Mouse (Mus musculus) midbrain, embryonic 13.5 days (tissue): ENCODE data around the gene Hacl1. TPM values are rescaled to one million over a fixed set of nuclear protein-coding genes. Genes with fewer than 3 reads are reported as not detected.
"Not testable (repeated sequence)": the region's sequence is repeated elsewhere in the genome, so short reads cannot be mapped to it uniquely, and the experiment has no call there.

Source experiments
- ATAC-seq: fragments of 200-750 bp; cut with Nextera tagmentation; 2 replicates; pipeline ENCODE4 v1.8.0; 2017; ENCODE audit warnings: mild to moderate bottlenecking, moderate TSS enrichment, moderate library complexity
- H3K27ac ChIP-seq: fragments of 300-500 bp; sonication (generic); 2 replicates; pipeline ENCODE4 v1.5.1; 2015; ENCODE audit warnings: inconsistent platforms, mild to moderate bottlenecking, moderate library complexity
- H3K27me3 ChIP-seq: fragments of 300-500 bp; sonication (generic); 2 replicates; pipeline ENCODE4 v1.6.1; 2015; ENCODE audit warnings: mild to moderate bottlenecking, inconsistent platforms
- H3K36me3 ChIP-seq: fragments of 300-500 bp; sonication (generic); 2 replicates; pipeline ENCODE4 v1.6.1; 2015; ENCODE audit warnings: mild to moderate bottlenecking, inconsistent platforms
- H3K4me1 ChIP-seq: fragments of 300-500 bp; sonication (generic); replicated peaks from 2 replicates; pipeline ENCODE4 v1.6.1; 2015; ENCODE audit warnings: inconsistent platforms
- H3K4me2 ChIP-seq: fragments of 300-500 bp; sonication (generic); replicated peaks from 2 replicates; pipeline ENCODE4 v1.6.1; 2015; ENCODE audit warnings: moderate library complexity, mild to moderate bottlenecking, inconsistent platforms
- H3K4me3 ChIP-seq: fragments of 300-500 bp; sonication (generic); replicated peaks from 2 replicates; pipeline ENCODE4 v1.5.1; 2015; ENCODE audit warnings: mild to moderate bottlenecking, inconsistent platforms
- H3K9ac ChIP-seq: fragments of 300-500 bp; sonication (generic); replicated peaks from 2 replicates; pipeline ENCODE4 v1.6.1; 2015; ENCODE audit warnings: mild to moderate bottlenecking, inconsistent platforms
- H3K9me3 ChIP-seq: fragments of 300-500 bp; sonication (generic); 2 replicates; pipeline ENCODE4 v1.6.1; 2016; ENCODE audit warnings: mild to moderate bottlenecking, inconsistent platforms
- WGBS: fragments of 180-500 bp; shearing (Covaris S2); methylation state at CpG from one replicate; pipeline ENCODE4 v1.1.7; 2015; 5-methylcytosine and 5-hydroxymethylcytosine counted together
- polyA plus RNA-seq: library from polyadenylated mRNA; unstranded; fragments of >200 nt; fragmentation: Nextera tagmentation; extraction: Ambion mirVana; gene quantifications from 2 replicates; pipeline ENCODE4 v1.2.1, GENCODE M21; 2015

Gene Hacl1
- polyA plus RNA-seq, 1 experiment from 2014 or later: 7.5 TPM

GRCm38 (mm10) chr14:31605514-31605913 lies 35.6 kb downstream of the Hacl1 start:
- H3K9ac ChIP-seq: no peak overlapping the region
- H3K27me3 ChIP-seq: no peaks in the 10 kb centered on the region
- H3K9me3 ChIP-seq: no peaks in the 10 kb centered on the region
- H3K4me3 ChIP-seq: no peak overlapping the region
- no peak overlapping the region for H3K4me2 ChIP-seq
- 58% methylated on average over 6 of the region's 6 CpGs for WGBS
- H3K27ac ChIP-seq: no peak overlapping the region
- H3K36me3 ChIP-seq: no peaks in the 10 kb centered on the region
- H3K4me1 ChIP-seq: no peaks in the 10 kb centered on the region
- no peak for ATAC-seq

- Histone ChIP-seq H3K27me3 (no peaks in the 10 kb centered on the region), H3K9me3 (no peaks in the 10 kb centered on the region), H3K4me1 (no peaks in the 10 kb centered on the region), H3K4me3 (no peak overlapping the region), H3K4me2 (no peak overlapping the region), H3K9ac (no peak overlapping the region), H3K36me3 (no peaks in the 10 kb centered on the region), H3K27ac (no peak overlapping the region)
- no peak for ATAC-seq
- 84% methylated on average over 5 of the region's 5 CpGs for WGBS
These were observed 36.2 kb downstream of the Hacl1 start for GRCm38 (mm10) chr14:31604916-31605315.

DNA sequence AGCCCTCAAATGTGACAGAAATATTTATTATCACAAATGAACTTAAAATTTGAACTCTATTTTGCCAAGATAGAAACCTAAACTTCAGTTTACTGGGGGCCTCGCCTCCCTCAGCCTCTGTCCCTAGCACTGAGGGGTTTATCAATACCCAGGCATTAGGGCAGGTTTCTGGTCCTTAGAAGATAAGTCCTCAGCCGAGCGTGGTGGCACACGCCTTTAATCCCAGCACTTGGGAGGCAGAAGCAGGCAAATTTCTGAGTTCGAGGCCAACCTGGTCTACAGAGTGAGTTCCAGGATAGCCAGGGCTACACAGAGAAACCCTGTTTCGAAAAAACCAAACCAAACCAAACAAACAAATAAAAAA lies 38.5 kb downstream of the Hacl1 start:
- not testable (repeated sequence) for H3K27ac ChIP-seq, ATAC-seq, H3K9me3 ChIP-seq, H3K36me3 ChIP-seq, H3K4me3 ChIP-seq, H3K27me3 ChIP-seq, H3K4me2 ChIP-seq, H3K4me1 ChIP-seq, H3K9ac ChIP-seq
- 87% methylated on average over 6 of the region's 6 CpGs for WGBS

GRCm38 (mm10) chr14:31601908-31602615 lies 39.0 kb downstream of the Hacl1 start:
- no peaks in the 10 kb centered on the region for H3K9me3 ChIP-seq
- H3K4me3 ChIP-seq: no peak overlapping the region
- no peak overlapping the region for H3K4me2 ChIP-seq
- ATAC-seq: no peak
- no peak overlapping the region for H3K9ac ChIP-seq
- no peaks in the 10 kb centered on the region for H3K27me3 ChIP-seq
- H3K36me3 ChIP-seq: no peaks in the 10 kb centered on the region
- no peak overlapping the region for H3K27ac ChIP-seq
- WGBS: 90% methylated on average over 14 of the region's 14 CpGs
- H3K4me1 ChIP-seq: no peaks in the 10 kb centered on the region

- Histone ChIP-seq H3K4me3 (no peak overlapping the region), H3K36me3 (no peaks in the 10 kb centered on the region), H3K9ac (no peak overlapping the region), H3K4me1 (no peaks in the 10 kb centered on the region), H3K9me3 (no peaks in the 10 kb centered on the region), H3K27me3 (no peaks in the 10 kb centered on the region), H3K27ac (no peak overlapping the region), H3K4me2 (no peak overlapping the region)
- WGBS: 90% methylated on average over 4 of the region's 4 CpGs
- no peak for ATAC-seq
These were observed 43.6 kb downstream of the Hacl1 start for GRCm38 (mm10) chr14:31597446-31597845.

- no peak overlapping the region for H3K27ac ChIP-seq
- H3K9ac ChIP-seq: no peak overlapping the region
- WGBS: 82% methylated on average over 7 of the region's 7 CpGs
- no peaks in the 10 kb centered on the region for H3K9me3 ChIP-seq
- H3K36me3 ChIP-seq: no peaks in the 10 kb centered on the region
- no peaks in the 10 kb centered on the region for H3K27me3 ChIP-seq
- no peak overlapping the region for H3K4me3 ChIP-seq
- ATAC-seq: no peak
- H3K4me2 ChIP-seq: no peak overlapping the region
- no peaks in the 10 kb centered on the region for H3K4me1 ChIP-seq
These were observed 44.7 kb downstream of the Hacl1 start for GRCm38 (mm10) chr14:31596408-31596807.

DNA sequence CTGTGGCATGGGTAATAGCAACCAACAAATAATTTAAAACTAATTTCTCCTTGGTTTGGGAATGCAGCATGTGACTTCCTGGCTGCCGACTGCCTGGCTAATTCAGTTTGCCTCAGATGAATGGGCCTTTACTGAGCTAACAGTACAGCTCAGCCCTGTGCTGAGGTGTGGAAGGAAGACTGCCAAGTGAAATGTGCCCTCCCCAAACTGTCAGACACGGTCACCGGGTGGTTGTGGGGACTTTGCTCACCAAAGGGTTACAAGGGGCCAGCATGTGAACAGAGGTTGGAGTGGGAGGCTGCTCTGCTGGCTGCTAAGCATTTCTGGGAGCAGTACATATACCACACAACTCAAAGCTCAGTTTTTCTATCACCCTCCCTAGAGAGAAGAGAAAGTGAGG lies 46.4 kb downstream of the Hacl1 start:
- no peak for ATAC-seq
- Histone ChIP-seq H3K27me3 (no peaks in the 10 kb centered on the region), H3K4me3 (no peak overlapping the region), H3K9ac (no peak overlapping the region), H3K27ac (no peak overlapping the region), H3K4me2 (no peak overlapping the region), H3K36me3 (no peaks in the 10 kb centered on the region), H3K9me3 (no peaks in the 10 kb centered on the region), H3K4me1 (no peaks in the 10 kb centered on the region)
- 72% methylated on average over 3 of the region's 3 CpGs for WGBS

DNA sequence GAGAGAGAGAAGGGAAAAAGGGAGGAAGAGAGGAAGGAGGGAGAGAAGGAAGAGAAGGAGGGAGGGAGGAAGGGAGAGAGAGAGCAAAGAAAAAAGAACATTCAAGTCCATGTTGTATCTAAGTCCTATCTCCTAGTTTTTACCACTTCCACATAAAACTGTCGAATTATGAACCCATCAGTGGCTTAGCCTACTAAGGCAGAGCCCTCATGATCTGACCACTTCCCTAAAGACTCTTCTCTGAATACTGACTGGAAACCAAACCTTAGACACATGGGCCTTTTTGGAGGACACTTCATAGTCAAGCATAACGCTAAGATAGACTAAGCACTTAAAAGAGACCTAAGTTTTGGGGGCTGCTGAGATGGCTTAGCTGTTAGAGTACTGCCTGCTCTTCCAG lies 48.0 kb downstream of the Hacl1 start:
- no peak for ATAC-seq
- no peak overlapping the region for H3K4me2 ChIP-seq
- H3K9ac ChIP-seq: no peak overlapping the region
- no peaks in the 10 kb centered on the region for H3K4me1 ChIP-seq
- H3K4me3 ChIP-seq: no peak overlapping the region
- no peaks in the 10 kb centered on the region for H3K36me3 ChIP-seq
- H3K27me3 ChIP-seq: no peaks in the 10 kb centered on the region
- H3K27ac ChIP-seq: no peak overlapping the region
- no peaks in the 10 kb centered on the region for H3K9me3 ChIP-seq
- 88% methylated on average over 2 of the region's 2 CpGs for WGBS

DNA sequence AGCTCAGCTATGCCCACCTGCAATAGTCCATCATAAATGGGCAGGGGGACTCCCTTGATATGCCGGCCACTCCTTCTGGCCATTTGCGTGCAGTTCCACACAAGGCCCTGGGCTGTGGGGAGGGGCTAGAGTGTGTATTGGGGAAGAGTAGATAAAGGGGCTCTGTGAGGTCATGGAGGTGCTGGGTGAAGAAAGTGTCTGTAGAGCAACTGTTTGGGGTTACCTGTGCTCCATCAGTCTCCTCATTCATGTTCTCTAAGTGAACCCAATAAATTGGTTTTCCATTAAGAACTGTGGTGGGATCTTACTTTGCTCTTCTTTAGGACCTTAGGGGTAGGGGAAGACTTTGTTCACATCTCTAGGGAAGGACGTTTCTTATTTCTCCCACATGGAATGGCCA lies 49.8 kb downstream of the Hacl1 start, which contains the start of gene Colq:
Gene Colq (minus strand): TSS at position 101 of the 400 bp plus-strand sequence.
- WGBS: 86% methylated on average over 3 of the region's 3 CpGs
- Histone ChIP-seq H3K9ac (no peak within 1 kb of the TSS), H3K27ac (no peak within 1 kb of the TSS), H3K4me3 (no peak within 1 kb of the TSS), H3K27me3 (no peaks in the 10 kb centered on the region), H3K36me3 (no peaks in the 10 kb centered on the region), H3K4me1 (no peaks in the 10 kb centered on the region), H3K9me3 (no peaks in the 10 kb centered on the region), H3K4me2 (no peak within 1 kb of the TSS)
- no peak for ATAC-seq

DNA sequence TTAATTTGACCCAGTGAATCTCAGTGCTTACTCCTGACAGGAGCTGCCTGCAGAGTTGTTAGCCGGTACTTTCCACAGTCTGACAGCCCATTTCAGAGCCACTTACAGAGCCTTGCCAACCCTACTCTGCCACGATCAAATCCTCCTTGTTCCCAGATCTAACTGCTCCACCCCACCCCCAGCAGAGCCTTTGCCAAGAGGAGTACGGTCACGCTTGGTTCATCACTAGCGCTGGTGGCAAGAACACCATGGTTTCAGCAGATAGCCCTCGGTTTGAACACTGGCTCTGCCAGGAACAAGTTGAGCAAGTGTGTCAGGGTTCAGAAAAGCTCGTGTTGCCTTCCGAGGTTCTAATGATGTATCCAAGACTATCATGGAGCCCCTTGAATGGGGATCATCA lies 54.6 kb downstream of the Hacl1 start:
- Histone ChIP-seq H3K9ac (no peak overlapping the region), H3K27ac (no peak overlapping the region), H3K4me3 (no peak overlapping the region), H3K4me1 (no peaks in the 10 kb centered on the region), H3K27me3 (no peaks in the 10 kb centered on the region), H3K36me3 (no peaks in the 10 kb centered on the region), H3K4me2 (no peak overlapping the region), H3K9me3 (no peaks in the 10 kb centered on the region)
- 86% methylated on average over 8 of the region's 8 CpGs for WGBS
- ATAC-seq: no peak

- Histone ChIP-seq H3K4me3 (no peak overlapping the region), H3K4me1 (no peaks in the 10 kb centered on the region), H3K27ac (no peak overlapping the region), H3K4me2 (no peak overlapping the region), H3K27me3 (no peaks in the 10 kb centered on the region), H3K36me3 (no peaks in the 10 kb centered on the region), H3K9ac (no peak overlapping the region), H3K9me3 (no peaks in the 10 kb centered on the region)
- WGBS: 90% methylated on average over 8 of the region's 9 CpGs
- no peak for ATAC-seq
These were observed 58.0 kb downstream of the Hacl1 start for GRCm38 (mm10) chr14:31583082-31583481.

GRCm38 (mm10) chr14:31577966-31578735 lies 62.9 kb downstream of the Hacl1 start:
- Histone ChIP-seq H3K9ac (no peak overlapping the region), H3K4me3 (no peak overlapping the region), H3K4me2 (no peak overlapping the region), H3K27ac (no peak overlapping the region), H3K9me3 (no peaks in the 10 kb centered on the region), H3K36me3 (no peaks in the 10 kb centered on the region), H3K27me3 (no peaks in the 10 kb centered on the region), H3K4me1 (no peaks in the 10 kb centered on the region)
- ATAC-seq: no peak
- 65% methylated on average over 9 of the region's 9 CpGs for WGBS
